ENCODE assay signal across 14 mouse cellular contexts in the genomic region with DNA sequence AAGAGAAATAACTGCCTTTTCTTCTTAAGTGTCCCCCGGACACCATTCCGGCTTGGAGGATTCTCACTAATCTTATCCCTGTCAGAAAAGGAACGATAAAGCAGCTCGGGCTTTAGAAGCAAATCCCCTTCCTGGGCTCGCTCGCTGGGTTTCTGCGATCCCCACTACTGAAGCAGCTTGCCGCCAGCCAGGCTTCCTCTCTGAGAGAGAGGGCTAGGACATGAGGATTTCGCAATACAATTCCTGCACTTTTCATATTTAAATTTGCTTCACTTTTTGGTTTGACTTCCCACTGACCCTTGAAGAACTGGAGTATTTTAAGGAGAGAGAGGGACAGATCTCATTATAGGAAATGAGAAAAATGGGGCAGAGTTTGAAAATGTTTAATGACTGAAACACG.
A peak's percentile ranks its signal among the peaks of the same experiment; 100 is the strongest.
DNase-seq lines count a peak whose midpoint lies in the region; ATAC-seq lines count a peak whose summit lies in the region.
"Had no signal": no experiment of that assay in that cellular context is flagged by ENCODE, and none has a peak within 500 bp of the region (broad histone marks: within the 10 kb centered on the region; RNA-seq: fewer than 3 reads in every experiment).

No protein-coding gene starts in this region.

- H3K27ac ChIP-seq in heart, embryonic 11.5 days (ENCODE audit: low read depth, low read length): no peak overlapping the region
- no peak overlapping the region for H3K27ac ChIP-seq in midbrain, embryonic 11.5 days (ENCODE audit: low read depth, low read length)
- no peak overlapping the region for H3K27ac ChIP-seq in midbrain, embryonic 16.5 days (ENCODE audit: low read length)
- H3K27ac ChIP-seq in embryonic facial prominence, embryonic 15.5 days (replicated peaks): peak overlapping the region; percentile 61; the same call in 1 of the 2 replicates
- H3K27ac ChIP-seq in stomach, embryonic 16.5 days (ENCODE audit: low read length): peak overlapping the region; percentile 65
- H3K27ac ChIP-seq: kidney, embryonic 15.5 days; limb, embryonic 15.5 days had no signal

- H3K27me3 ChIP-seq in heart, embryonic 11.5 days (ENCODE audit: control insufficient read depth, insufficient read depth, low read length): peaks cover 19% of the 10 kb centered on the region
- H3K27me3 ChIP-seq in midbrain, embryonic 11.5 days (ENCODE audit: control insufficient read depth, insufficient read depth, low read length): peaks cover 3% of the 10 kb centered on the region; the same call in 1 of the 2 replicates
- H3K27me3 ChIP-seq in midbrain, embryonic 16.5 days (ENCODE audit: control insufficient read depth, insufficient read depth, low read depth, low read length): peaks cover 7% of the 10 kb centered on the region; the same call in 1 of the 2 replicates
- H3K27me3 ChIP-seq in embryonic facial prominence, embryonic 15.5 days: peaks cover 36% of the 10 kb centered on the region
- H3K27me3 ChIP-seq in stomach, embryonic 16.5 days (ENCODE audit: control insufficient read depth, insufficient read depth, low read length): no peaks in the 10 kb centered on the region

- no peaks in the 10 kb centered on the region for H3K36me3 ChIP-seq in heart, embryonic 11.5 days (ENCODE audit: control insufficient read depth, insufficient read depth, low read length)
- H3K36me3 ChIP-seq in midbrain, embryonic 11.5 days (ENCODE audit: control insufficient read depth, insufficient read depth, low read length): no peaks in the 10 kb centered on the region
- H3K36me3 ChIP-seq in midbrain, embryonic 16.5 days (ENCODE audit: control insufficient read depth, insufficient read depth, low read length): no peaks in the 10 kb centered on the region
- H3K36me3 ChIP-seq in embryonic facial prominence, embryonic 15.5 days: no peaks in the 10 kb centered on the region
- no peaks in the 10 kb centered on the region for H3K36me3 ChIP-seq in stomach, embryonic 16.5 days (ENCODE audit: control insufficient read depth, insufficient read depth, low read length)
- H3K36me3 ChIP-seq: G1E; kidney, embryonic 15.5 days; limb, embryonic 15.5 days had no signal

- no peaks in the 10 kb centered on the region for H3K4me1 ChIP-seq in heart, embryonic 11.5 days (ENCODE audit: control insufficient read depth, insufficient read depth, low read length)
- peaks cover 13% of the 10 kb centered on the region; the same call in 1 of the 2 replicates for H3K4me1 ChIP-seq in midbrain, embryonic 11.5 days (ENCODE audit: control insufficient read depth, insufficient read depth, low read length)
- H3K4me1 ChIP-seq in midbrain, embryonic 16.5 days (ENCODE audit: control insufficient read depth, insufficient read depth, low read length): peaks cover 6% of the 10 kb centered on the region
- H3K4me1 ChIP-seq in embryonic facial prominence, embryonic 15.5 days: peaks cover 26% of the 10 kb centered on the region
- peaks cover 43% of the 10 kb centered on the region for H3K4me1 ChIP-seq in stomach, embryonic 16.5 days (ENCODE audit: control insufficient read depth, insufficient read depth, low read length)
- H3K4me1 ChIP-seq: kidney, embryonic 15.5 days had no signal

- WGBS in heart, embryonic 11.5 days (ENCODE audit: insufficient replicate concordance): 22% methylated on average over 10 of the region's 10 CpGs
- 8% methylated on average over 10 of the region's 10 CpGs for WGBS in midbrain, embryonic 11.5 days
- WGBS in midbrain, embryonic 16.5 days: 7% methylated on average over 10 of the region's 10 CpGs
- 12% methylated on average over 10 of the region's 10 CpGs for WGBS in embryonic facial prominence, embryonic 15.5 days
- 22% methylated on average over 10 of the region's 10 CpGs for WGBS in stomach, embryonic 16.5 days

- no peak for ATAC-seq in heart, embryonic 11.5 days (replicated peaks; ENCODE audit: insufficient number of reproducible peaks, low FRiP score, low TSS enrichment)
- no peak for ATAC-seq in midbrain, embryonic 11.5 days (ENCODE audit: low FRiP score)
- no peak for ATAC-seq in midbrain, embryonic 16.5 days
- no peak for ATAC-seq in embryonic facial prominence, embryonic 15.5 days (ENCODE audit: insufficient number of reproducible peaks, low FRiP score, low TSS enrichment, low read depth)
- ATAC-seq in stomach, embryonic 16.5 days (ENCODE audit: insufficient read depth, low FRiP score): no peak
- no peak for ATAC-seq in activated CD4-positive, CD25-positive, alpha-beta regulatory T cell, adult 4 months
- ATAC-seq: inflammation-experienced regulatory T-cells, adult 6 months had no signal

- intact Hi-C loops in heart, postnatal 14 days (cut with DNase I): no loop called here

- H3K4me3 ChIP-seq in heart, embryonic 11.5 days (ENCODE audit: low read depth, low read length): no peak overlapping the region
- H3K4me3 ChIP-seq in midbrain, embryonic 11.5 days (ENCODE audit: low read depth, low read length): no peak overlapping the region
- H3K4me3 ChIP-seq in midbrain, embryonic 16.5 days (ENCODE audit: low read depth, low read length): no peak overlapping the region
- no peak overlapping the region for H3K4me3 ChIP-seq in embryonic facial prominence, embryonic 15.5 days (replicated peaks)
- H3K4me3 ChIP-seq in stomach, embryonic 16.5 days (replicated peaks; ENCODE audit: low read length): no peak overlapping the region
- H3K4me3 ChIP-seq: kidney, embryonic 15.5 days; limb, embryonic 15.5 days had no signal

- DNase-seq in heart, postnatal 14 days: peak; percentile 16 to 21
- DNase-seq in midbrain, embryonic 11.5 days (ENCODE audit: low spot score, missing footprints): peak; percentile 86
- no peak for DNase-seq in cerebellum, postnatal 25 days
- DNase-seq: adrenal gland, postnatal 36 days; heart, postnatal 4 days had no signal

- H3K9me3 ChIP-seq in heart, embryonic 11.5 days (replicated peaks; ENCODE audit: control insufficient read depth, low read length): no peaks in the 10 kb centered on the region
- H3K9me3 ChIP-seq in midbrain, embryonic 11.5 days (ENCODE audit: control insufficient read depth, low read length): no peaks in the 10 kb centered on the region
- no peaks in the 10 kb centered on the region for H3K9me3 ChIP-seq in midbrain, embryonic 16.5 days (replicated peaks; ENCODE audit: control insufficient read depth, low read length, poor library complexity, severe bottlenecking)
- no peaks in the 10 kb centered on the region for H3K9me3 ChIP-seq in embryonic facial prominence, embryonic 15.5 days (replicated peaks)
- no peaks in the 10 kb centered on the region for H3K9me3 ChIP-seq in stomach, embryonic 16.5 days (replicated peaks; ENCODE audit: control insufficient read depth, low read length)
- H3K9me3 ChIP-seq: G1E; kidney, embryonic 15.5 days; limb, embryonic 15.5 days had no signal

- H3K4me2 ChIP-seq in heart, embryonic 11.5 days: no peak overlapping the region; the same call in 1 of the 2 replicates
- H3K4me2 ChIP-seq in midbrain, embryonic 11.5 days: peak overlapping the region; percentile 20; the same call in 1 of the 2 replicates
- H3K4me2 ChIP-seq in midbrain, embryonic 16.5 days (ENCODE audit: low read length): no peak overlapping the region
- H3K4me2 ChIP-seq in embryonic facial prominence, embryonic 15.5 days (replicated peaks): peak overlapping the region; percentile 15; the same call in 1 of the 2 replicates
- no peak overlapping the region; the same call in 1 of the 2 replicates for H3K4me2 ChIP-seq in stomach, embryonic 16.5 days (ENCODE audit: low read depth, low read length)
- H3K4me2 ChIP-seq: kidney, embryonic 15.5 days; limb, embryonic 15.5 days had no signal

- no peak overlapping the region for H3K9ac ChIP-seq in heart, embryonic 11.5 days (ENCODE audit: low read depth, low read length)
- H3K9ac ChIP-seq in midbrain, embryonic 11.5 days (ENCODE audit: low read length): peak overlapping the region; percentile 40; the same call in 1 of the 2 replicates
- no peak overlapping the region for H3K9ac ChIP-seq in midbrain, embryonic 16.5 days (ENCODE audit: low read depth, low read length)
- no peak overlapping the region for H3K9ac ChIP-seq in embryonic facial prominence, embryonic 15.5 days
- 0 out of 2 replicates have a peak overlapping the region, but pooled peaks have one; percentile 3 for H3K9ac ChIP-seq in stomach, embryonic 16.5 days (ENCODE audit: low read length)
- H3K9ac ChIP-seq: kidney, embryonic 15.5 days; limb, embryonic 15.5 days had no signal

Comparison
In these comparisons a context has a peak if more than half of its experiments do, and no peak if none do; other contexts are left out.
1. H3K4me2 ChIP-seq: peak in midbrain, embryonic 11.5 days (single experiment) and embryonic facial prominence, embryonic 15.5 days (single experiment); none in heart, embryonic 11.5 days (single experiment), midbrain, embryonic 16.5 days (single experiment) and stomach, embryonic 16.5 days (single experiment).
2. H3K9ac ChIP-seq: peak in midbrain, embryonic 11.5 days (single experiment) and stomach, embryonic 16.5 days (single experiment); none in heart, embryonic 11.5 days (single experiment), midbrain, embryonic 16.5 days (single experiment) and embryonic facial prominence, embryonic 15.5 days (single experiment).
3. DNase-seq: peak in heart, postnatal 14 days (2 of 2) and midbrain, embryonic 11.5 days (single experiment); none in cerebellum, postnatal 25 days (0 of 2).
4. H3K27ac ChIP-seq: peak in embryonic facial prominence, embryonic 15.5 days (single experiment) and stomach, embryonic 16.5 days (single experiment); none in heart, embryonic 11.5 days (single experiment), midbrain, embryonic 11.5 days (single experiment) and midbrain, embryonic 16.5 days (single experiment).